Mouse (Mus musculus): ENCODE measurements around the gene Zfp780b.
"Not testable (repeated sequence)": the region's sequence is repeated elsewhere in the genome, so short reads cannot be mapped to it uniquely, and the experiment has no call there.

Gene Zfp780b

GRCm38 (mm10) chr7:27978683-27979528 lies at the start of gene Zfp780b:
Zfp780b (minus strand) TSS chr7:27979171.
- DNase-seq (ENCODE audit: inconsistent ontology term): peak; percentile 72

- DNase-seq (ENCODE audit: inconsistent ontology term): no peak
These were observed 35.5 kb upstream of the Zfp780b start for GRCm38 (mm10) chr7:28014445-28014810.

GRCm38 (mm10) chr7:28013549-28014444 lies 34.8 kb upstream of the Zfp780b start, which contains the start of gene Zfp850:
Zfp850 (minus strand) TSS chr7:28014115.
- peak; percentile 86 for DNase-seq (ENCODE audit: inconsistent ontology term)

GRCm38 (mm10) chr7:28010271-28010670 lies 31.3 kb upstream of the Zfp780b start:
- DNase-seq (ENCODE audit: inconsistent ontology term): no peak

GRCm38 (mm10) chr7:27982197-27982596 lies 3.2 kb upstream of the Zfp780b start:
- no peak for DNase-seq (ENCODE audit: inconsistent ontology term)

GRCm38 (mm10) chr7:27949451-27949850 lies 29.5 kb downstream of the Zfp780b start:
- DNase-seq (ENCODE audit: inconsistent ontology term): not testable (repeated sequence)

- not testable (repeated sequence) for DNase-seq (ENCODE audit: inconsistent ontology term)
These were observed 37.1 kb downstream of the Zfp780b start for GRCm38 (mm10) chr7:27941869-27942268.

GRCm38 (mm10) chr7:27933800-27934158 lies 45.2 kb downstream of the Zfp780b start:
- not testable (repeated sequence) for DNase-seq (ENCODE audit: inconsistent ontology term)

GRCm38 (mm10) chr7:27933050-27933799 lies 45.7 kb downstream of the Zfp780b start:
- DNase-seq (ENCODE audit: inconsistent ontology term): peak; percentile 17

GRCm38 (mm10) chr7:27928818-27929695 lies 49.9 kb downstream of the Zfp780b start, which contains the start of gene Zfp974:
Zfp974 (minus strand) TSS chr7:27929460.
- peak; percentile 88 for DNase-seq (ENCODE audit: inconsistent ontology term)

GRCm38 (mm10) chr7:27927041-27927440 lies 51.9 kb downstream of the Zfp780b start:
- not testable (repeated sequence) for DNase-seq (ENCODE audit: inconsistent ontology term)

GRCm38 (mm10) chr7:27910952-27911351 lies 68.0 kb downstream of the Zfp780b start:
- DNase-seq (ENCODE audit: inconsistent ontology term): peak; percentile 66

All from Muller cell, postnatal 12 days (primary cell).